Mouse (Mus musculus): ENCODE data around the gene Slc39a11.

Slc39a11 gene

DNA sequence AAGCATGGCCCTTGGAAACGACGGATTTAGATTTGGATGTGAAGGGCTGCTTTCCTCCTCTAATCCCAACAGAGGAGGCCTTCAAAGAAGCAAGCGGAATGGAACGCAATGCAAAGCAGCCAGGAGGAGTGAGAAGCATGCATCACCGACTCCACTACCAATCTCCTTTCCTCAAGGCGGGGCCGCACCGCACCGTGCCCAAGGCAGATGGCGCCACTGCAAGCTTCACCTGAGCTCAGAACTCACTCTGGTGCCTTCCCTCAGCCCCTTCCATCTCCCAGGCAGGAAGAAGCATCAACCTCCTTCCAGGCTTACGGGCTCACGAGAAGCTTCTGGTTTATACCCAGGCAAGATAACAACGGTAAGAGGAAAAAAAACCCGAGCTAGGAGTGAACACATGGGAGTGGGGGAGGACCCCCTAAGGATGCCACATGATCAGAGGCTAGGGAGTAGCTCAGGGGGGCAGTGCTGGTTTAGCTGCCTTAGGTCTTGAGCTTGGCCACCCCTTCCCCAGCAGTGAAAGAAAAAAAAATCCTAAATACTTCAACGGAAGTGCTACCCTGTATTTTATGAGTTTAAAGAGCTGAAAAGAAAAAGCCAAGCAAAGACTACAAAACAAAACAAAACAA, 191.2 kb downstream of the Slc39a11 start:
- DNase-seq (ENCODE audit: low spot score) = no peak

DNA sequence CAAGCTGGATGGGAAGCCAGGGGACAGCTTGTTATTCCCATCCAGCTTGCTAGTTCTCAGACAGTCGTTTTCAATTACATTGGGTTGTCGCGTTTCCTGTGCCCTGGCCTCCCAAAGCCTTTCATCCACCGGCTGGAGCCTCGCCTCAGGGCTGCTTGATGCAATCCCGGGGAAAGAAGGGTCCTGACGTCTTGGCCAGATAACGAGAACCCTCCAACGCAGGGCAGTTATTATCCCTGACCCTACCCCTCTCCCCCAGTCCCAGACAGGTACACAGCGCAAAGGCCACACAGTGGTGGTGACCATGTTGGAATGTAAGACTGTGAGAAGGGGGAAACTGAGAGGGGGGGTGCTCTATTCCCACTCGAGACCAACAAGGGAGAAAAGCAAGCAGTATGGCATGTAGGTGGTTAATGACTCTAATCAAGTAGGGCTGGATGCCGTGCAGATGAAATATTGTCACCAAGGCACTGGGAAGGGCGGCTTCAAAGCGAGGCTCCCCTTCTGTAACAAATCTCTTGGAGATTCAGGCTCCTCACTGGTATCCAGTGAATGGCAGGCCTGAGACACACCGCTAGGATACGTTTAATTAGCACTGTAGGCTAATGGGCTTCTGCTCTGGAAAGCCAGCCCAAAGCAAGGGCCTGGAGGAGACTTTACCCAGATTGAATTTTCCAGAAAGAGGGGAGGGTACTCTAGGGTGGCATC, 196.9 kb downstream of the Slc39a11 start:
- DNase-seq (ENCODE audit: low spot score) = no peak

DNA sequence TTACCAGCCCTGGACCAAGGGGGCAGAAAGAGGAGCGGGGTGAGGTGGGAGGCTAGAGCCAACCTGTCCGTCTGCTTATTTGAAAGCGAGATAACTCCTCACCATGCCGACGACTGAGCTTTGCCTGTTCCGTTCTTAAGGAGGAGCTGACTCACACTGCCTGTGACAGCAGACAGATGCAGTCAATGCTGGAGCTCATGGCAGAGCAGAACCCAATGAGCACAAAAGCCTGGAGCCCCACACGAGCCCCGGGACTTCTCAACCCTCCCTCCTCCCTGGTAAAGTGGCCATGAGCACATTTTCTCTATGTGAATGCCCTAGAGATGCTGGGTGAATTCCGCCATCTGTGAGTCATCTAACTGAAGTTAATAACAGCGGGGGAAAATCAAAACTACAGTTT, 198.6 kb downstream of the Slc39a11 start:
- no peak for DNase-seq (ENCODE audit: low spot score)

DNA sequence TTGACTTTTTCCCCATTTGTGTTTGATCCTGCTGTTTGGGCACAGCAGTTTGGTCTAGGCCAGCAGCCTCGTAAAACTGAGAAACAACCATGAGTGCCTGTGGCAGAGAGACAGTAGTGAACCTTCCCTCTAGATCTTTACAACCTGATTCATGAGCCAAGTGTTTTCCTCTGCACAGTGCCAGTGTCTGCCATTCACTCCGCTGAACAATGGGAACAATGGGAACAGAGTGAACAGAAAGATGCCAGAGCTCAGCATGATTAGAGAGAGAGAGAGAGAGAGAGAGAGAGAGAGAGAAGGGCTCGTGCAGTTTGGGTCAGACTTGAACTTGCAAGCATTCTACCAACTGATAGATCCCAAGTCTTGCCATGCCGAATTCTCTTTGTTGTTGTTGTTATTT, 199.2 kb downstream of the Slc39a11 start:
- no peak for DNase-seq (ENCODE audit: low spot score)

DNA sequence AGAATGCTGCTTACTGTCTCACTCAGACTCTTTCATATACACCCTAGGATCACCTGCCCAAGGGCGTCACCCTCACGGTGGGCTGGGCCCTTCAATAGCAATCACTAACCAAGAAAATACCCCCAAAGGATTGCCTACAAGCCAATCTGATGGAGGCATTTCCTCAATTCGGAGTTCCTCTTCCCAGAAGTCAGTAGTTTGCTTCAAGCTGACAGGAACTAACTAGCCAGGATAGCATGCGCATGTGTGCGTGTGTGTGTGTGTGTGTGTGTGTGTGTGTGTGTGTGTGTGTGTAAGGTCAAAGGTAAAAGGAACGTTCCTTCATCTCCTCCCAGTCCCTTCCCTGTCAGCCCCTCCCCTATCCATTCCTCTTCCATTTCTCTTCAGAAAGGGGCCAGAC, 199.9 kb downstream of the Slc39a11 start:
- no peak for DNase-seq (ENCODE audit: low spot score)

DNA sequence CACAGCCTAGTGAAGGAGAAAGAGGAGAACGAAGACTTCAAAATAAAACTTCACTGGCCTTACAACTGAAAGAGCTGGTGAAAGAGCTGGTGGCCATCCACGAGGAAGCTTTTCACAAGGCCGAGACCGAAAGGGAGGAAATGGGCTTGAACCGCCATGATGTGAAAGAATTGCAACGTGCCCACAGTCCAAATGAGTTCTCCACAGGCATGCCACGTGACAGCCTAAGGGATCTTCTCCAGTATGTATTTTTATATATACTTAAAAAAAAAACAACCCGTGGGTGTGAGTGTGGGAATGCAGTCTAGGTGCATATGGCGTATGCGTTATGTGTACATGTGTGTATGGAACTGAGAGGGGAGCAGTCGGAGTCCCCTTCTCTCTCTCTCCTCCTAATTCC, 207.8 kb downstream of the Slc39a11 start:
- no peak for DNase-seq (ENCODE audit: low spot score)

DNA sequence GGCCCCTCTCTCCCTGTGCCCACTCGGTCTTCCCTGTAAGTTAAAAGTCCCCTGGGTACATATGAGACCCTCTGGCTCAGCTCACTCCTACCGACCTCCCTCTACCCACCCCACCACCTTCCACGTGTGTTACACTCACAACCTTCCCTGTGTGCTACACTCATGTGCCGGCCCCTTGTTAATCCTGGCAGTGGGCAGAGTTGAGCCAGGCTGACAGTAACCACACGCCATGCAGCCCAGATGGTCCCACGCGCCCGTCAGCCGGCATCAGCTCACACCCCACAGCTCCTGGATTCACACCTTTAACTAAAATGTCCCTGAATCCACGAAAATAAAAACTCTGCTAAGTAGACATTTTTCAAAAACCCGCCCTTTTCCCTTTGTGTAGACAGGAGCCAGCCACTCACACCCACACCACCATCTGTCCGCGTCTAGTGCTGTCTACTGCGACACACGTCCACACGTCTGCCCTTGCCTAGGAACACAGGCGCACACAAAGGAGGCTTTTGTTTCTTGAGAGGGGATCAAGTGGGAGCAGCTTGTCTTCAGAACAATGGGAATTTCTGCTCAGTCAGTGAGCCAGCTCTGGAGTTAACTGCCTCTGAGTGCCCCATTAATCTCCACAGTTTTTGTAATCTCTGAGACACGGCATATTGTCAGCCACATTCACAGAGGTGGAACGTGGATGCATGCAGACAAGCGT, 210.4 kb downstream of the Slc39a11 start:
- peak; percentile 75 for DNase-seq (ENCODE audit: low spot score)

DNA sequence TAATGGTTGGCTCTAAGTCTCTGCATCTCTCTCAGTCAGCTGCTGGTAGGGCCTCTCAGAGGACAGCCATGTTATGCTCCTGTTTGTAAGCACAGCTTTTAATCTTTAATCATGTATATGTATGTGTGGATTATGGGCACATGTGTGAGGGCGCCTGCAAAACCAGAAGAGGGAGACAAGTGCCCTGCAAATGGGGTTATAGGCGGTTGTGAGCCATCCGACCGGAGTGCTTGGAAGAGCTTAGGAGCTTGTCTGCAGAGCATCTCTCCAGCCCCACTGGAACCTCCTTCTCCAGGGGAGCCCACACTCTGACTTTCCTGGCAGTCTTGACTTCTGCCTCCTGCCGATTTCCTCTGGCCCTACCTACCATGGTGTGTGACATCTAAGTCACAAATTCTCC, 211.0 kb downstream of the Slc39a11 start:
- no peak for DNase-seq (ENCODE audit: low spot score)

DNA sequence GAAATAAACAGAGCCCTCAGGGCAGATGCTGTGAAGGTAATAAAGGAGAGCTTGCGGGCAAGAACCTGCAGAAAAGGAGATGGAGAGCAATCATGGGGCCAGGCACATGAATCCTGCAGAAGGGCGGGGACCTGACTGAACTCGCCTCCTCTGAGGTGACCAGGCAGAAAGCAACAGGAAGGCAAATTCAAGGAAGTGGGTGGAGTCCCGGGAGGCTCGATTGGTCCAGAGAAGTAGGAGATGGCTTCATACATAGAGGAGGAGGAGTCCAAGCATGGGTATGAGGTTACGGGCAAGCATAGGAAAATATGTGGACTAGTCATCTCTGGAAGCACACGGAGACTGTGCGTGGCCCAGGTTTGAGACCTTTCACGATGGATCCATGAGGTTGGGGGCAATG, 212.5 kb downstream of the Slc39a11 start:
- DNase-seq (ENCODE audit: low spot score) = no peak

DNA sequence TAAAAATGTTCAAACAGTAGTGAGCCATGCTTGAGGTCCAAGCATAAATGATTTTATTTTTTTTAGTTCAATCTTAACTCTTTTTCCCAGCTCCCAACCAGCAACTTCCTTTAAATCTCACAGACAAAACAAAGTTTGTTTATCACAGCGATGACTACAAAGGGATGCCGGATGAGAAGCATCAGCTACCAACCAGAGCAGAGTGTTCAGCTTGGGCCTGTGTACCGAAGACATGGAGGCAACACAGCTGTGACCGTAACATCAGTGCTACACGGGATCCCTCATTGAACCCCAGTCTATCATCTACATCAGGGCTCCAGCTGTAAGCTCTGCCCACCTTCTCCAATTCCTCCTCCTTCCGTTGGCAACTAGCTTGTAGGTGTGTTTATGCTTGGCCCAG, 213.6 kb downstream of the Slc39a11 start:
- DNase-seq (ENCODE audit: low spot score) = no peak

DNA sequence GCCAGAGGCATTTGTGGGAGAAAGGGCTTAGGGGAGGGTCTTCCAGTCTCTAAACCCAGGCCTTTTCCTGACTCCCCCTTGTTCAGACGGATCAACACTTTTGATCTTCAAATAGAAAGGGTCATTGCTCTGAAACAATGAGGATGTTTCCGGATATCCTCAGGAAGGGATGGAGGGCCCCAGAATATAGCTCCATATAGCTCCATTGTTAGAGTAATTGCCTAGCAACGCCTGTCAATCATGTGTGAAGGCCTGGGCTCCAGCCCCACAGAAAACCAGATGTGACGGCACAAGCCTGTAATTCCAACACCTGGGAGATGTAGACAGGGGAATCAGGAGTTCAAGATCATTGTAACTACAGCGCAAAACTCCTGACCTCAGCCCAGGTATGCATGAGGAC, 214.2 kb downstream of the Slc39a11 start:
- no peak for DNase-seq (ENCODE audit: low spot score)

DNA sequence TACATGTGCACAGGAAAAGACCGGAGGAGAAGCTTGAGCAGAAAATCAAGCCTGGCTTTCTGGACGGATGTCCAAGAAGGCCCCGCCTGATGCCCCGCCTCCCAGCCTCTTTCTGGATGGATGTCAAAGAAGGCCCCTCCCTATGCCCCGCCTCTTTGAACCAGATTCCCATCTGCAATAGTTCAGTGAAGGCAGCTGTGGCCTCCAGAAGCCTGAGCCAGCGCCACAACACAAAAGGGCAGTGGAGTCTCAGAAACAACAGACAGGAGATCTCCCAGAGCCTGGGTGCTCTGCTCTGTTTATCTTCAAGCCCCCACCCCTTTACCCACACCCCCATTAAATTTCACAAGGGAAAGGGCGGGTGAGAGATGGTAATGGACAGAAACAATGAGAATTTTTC, 218.7 kb downstream of the Slc39a11 start:
- no peak for DNase-seq (ENCODE audit: low spot score)

DNA sequence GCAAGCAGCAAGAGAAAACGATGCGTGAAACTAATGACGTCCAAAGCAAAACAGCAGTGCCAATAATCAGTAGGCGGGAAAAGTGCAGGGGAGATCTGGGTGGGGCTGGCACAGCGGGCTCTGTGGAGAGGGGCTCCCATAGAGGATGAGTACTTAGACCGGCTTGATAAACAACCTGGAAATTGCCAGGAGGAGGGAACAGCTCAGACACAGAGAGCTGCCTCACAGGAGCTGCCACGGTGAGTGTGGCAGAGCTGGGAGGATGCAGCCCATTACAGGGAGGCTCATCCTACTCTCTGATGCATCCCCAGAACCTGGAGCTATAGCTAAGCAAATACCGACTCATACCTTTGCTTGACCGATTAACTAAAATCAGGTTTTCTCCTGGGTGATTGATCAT, 224.0 kb downstream of the Slc39a11 start:
- DNase-seq (ENCODE audit: low spot score) = no peak

DNA sequence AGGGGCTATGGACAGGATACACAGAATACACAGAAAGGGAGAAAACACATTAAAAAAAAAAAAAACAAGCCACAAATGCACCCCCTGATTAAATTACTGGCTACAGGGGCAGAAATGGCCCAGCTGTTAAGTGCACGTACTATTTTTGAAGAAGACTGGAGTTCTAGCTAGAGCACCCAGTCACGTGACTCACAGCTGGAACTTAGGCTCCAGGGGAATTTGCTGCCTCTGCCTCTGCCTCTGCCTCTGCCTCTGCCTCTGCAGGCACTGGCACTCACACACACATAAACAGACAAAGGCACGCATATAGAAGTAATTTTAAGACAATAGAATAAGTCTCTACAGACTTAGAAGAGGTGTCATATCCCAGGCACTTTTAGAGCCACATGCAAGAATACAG, 224.4 kb downstream of the Slc39a11 start:
- DNase-seq (ENCODE audit: low spot score) = no peak

DNA sequence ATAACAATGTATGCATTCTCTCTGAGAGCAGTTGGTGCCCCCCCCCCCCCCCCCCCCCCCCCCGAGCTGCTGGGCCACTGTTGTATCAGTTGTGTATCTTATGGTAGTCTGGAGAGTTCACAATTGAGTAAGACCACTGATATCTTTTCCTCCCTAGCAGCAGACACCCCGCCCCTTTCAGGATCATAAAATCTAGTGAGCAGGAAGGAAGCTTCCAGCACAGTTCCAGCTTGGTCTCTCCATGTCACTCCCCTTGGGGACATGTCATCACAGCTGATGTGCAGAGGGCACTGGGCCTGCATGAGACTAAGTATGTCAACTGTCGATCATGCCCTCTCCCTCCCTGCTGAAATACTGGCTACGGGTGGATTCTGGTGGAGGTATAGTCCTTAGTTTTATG, 225.1 kb downstream of the Slc39a11 start:
- no peak for DNase-seq (ENCODE audit: low spot score)

DNA sequence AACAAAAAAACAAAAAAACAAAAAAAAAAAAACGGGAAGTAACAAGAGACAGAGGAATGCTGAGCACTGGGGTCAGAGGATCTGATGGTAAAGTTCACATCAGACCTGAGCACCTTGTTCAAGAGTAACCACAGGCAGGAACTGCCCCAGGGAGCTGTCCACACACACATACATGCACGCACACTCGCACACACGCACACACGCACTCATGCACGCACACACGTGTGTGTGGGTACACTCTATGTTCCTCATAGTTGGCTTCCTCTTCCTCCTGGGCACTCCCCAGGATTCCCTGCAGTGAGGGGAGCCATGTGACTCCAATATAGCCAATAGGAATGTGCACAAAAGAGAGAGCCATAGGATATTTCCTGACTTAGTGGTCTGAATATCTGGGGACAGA, 227.3 kb downstream of the Slc39a11 start:
- no peak for DNase-seq (ENCODE audit: low spot score)

DNA sequence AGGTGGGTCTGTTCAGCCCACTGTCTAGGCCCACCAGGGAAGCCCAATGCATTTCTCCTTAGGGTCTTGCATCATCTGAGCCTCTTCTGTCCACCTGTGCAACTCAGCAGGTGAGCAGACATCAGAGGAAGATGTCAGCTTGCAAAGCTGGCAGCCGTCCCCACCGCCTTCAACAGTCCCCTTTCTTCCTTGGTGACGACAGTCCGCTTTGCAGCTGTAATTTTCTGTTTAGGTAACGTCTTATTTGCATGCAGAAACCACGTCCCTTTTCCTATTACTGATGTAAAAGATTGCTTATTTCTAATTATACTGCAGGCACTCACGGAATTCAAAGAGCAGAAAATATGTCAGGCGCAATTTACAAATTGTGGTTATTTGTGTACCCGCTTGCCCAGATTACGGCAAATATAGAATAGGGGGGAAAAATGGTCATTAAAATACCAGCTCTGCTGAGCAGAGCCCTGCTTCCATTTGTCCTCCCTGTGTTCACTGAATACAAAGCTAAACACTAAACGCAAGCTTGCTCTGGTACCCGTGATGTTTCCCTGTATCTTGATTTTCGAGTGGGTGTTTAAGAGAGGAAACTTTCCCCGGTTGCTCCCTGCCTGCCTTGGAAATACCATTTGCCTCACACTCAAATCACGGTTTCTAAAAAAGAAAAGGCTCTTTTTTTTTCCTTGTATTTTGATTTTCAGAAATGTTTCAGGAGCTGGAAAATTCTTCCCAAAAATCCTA, 230.8 kb downstream of the Slc39a11 start:
- no peak for DNase-seq (ENCODE audit: low spot score)

DNA sequence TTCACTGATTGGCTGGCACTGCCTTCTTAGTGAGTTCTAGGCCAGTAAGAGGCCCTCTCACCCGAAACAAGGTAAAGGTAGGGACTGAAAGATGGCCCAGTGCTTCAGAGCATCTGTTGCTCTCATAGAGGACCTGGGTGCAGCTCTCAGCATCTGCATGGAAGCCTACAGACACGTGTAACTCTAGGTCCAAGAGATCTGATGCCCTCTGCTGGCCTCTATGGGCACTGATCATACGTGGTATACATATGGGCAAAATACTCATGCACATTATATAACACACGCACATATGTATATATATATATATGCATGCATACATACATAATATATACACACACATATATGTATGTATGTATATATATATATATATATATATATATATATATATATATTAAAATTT, 231.9 kb downstream of the Slc39a11 start:
- DNase-seq (ENCODE audit: low spot score) = no peak

DNA sequence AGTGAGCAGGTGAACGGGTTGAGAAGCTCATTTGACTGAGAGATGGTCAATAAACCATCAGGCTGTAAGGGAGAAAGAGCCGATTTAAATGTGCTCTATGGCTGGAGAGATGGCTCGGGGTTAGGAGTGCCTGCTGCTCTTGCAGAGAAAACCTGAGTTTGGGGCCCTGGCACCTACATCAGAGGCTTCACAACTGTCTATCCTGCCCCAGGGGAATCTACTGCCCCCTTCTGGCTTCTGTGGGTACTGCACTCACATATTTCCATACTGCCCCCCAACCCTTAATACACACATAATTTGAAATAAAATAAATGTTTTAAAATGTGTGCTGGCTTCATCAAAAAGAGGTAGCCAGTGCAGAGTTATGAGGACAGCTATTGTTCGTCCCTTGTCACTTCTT, 237.3 kb downstream of the Slc39a11 start:
- no peak for DNase-seq (ENCODE audit: low spot score)

DNA sequence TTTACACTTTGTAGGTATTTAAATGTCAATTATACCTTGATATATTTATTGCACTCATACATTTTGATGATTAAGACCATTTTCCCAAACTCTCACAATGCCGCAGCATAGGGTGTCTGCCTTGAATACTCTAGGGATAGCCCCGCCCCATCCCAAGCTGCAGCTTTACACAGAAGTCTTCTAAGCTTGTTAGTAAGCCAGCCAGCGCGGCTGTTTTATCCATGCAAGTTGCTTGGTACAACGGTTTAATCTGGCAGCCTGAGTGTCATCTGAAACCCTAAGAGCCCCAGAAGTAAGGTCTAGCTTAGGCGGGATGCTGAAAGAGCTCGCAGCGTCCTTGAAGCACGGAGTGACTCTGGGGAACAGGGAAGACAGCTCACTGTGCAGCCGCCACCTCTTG, 238.1 kb downstream of the Slc39a11 start:
- DNase-seq (ENCODE audit: low spot score) = no peak

DNA sequence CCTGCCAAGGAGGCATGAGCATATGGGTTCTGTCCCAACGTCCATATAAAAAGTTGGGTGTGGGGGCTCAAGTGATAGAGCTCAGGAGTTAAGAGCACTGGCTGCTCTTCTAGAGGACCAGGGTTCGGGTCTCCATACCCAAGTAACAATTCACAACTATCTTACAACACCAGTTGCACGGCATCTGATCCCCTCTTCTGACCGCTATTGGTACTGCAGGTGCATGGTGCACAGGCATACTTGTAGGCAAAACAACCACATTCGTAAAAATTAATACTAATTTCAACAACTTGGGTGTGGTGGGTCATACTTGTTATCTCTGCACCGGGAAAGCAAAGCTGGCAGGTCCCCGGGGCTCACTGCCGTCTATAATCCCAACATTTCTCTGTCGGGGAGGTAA, 240.8 kb downstream of the Slc39a11 start:
- no peak for DNase-seq (ENCODE audit: low spot score)

DNA sequence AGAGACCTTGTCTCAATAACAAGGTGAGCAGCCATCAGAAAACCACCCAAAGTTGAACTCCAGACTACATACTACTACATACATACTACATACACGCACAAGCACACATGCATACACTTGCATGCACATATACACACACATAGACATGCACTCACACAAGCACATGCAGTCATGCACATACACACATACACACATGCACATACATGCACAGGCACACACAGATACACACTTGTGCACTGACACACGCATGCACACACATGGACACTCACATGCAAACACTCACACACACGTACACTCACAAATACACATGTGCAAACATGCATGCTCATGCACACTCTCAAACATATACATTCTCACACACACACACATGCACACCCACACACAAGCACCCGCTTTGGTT, 242.4 kb downstream of the Slc39a11 start:
- DNase-seq (ENCODE audit: low spot score) = no peak

DNA sequence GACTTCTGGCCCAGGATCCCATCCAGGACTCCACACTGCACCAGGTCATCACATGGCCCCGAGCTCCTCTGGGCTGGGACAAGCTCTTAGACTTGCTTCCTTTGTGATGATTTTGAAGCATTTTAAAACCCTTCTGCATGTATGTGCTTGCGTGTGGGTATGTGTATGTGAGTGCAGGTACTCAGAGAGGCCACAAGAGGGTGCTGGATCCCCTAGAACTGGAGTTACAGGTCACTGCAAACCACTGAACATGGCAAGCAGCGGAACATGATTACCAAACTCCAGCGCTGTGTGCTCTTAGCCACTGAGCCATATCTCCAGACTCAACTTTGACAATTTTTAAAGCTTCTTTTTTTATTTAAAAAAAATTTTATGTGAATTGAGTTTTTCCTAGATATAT, 249.0 kb downstream of the Slc39a11 start:
- no peak for DNase-seq (ENCODE audit: low spot score)

All from layer of hippocampus, adult 11-12 months (tissue).